Mouse (Mus musculus): Measurements from ENCODE around the gene Pigr. TPM values are rescaled to one million over a fixed set of nuclear protein-coding genes. Genes with fewer than 3 reads are reported as not detected.

Pigr gene
- total and polyA plus RNA-seq, 2 experiments from 2014 or later, result not detected

GRCm38 (mm10) chr1:130804279-130804678 lies 22.2 kb upstream of the Pigr start:
- H3K27me3 ChIP-seq (ENCODE audit: insufficient read depth, low read length), result no peaks in the 10 kb centered on the region
- no peak overlapping the region for H3K4me2 ChIP-seq (ENCODE audit: low read depth)
- no peaks in the 10 kb centered on the region for H3K9me3 ChIP-seq (ENCODE audit: low read length)
- no peak for TF ChIP-seq CTCF (IDR thresholded peaks at IDR 0.05; ENCODE audit: low read depth)
- DNase-seq (no peak), ATAC-seq (no peak)
- H3K36me3 ChIP-seq (ENCODE audit: insufficient read depth), result no peaks in the 10 kb centered on the region
- no peaks in the 10 kb centered on the region for H3K4me1 ChIP-seq (ENCODE audit: insufficient read depth)
- H3K27ac ChIP-seq (ENCODE audit: low read depth, low read length), result no peak overlapping the region
- no peak overlapping the region for H3K4me3 ChIP-seq (ENCODE audit: low read depth, low read length)
- WGBS, result 61% methylated on average over 6 of the region's 6 CpGs
- H3K9ac ChIP-seq, result no peak overlapping the region

- DNase-seq (no peak), ATAC-seq (no peak)
- no peaks in the 10 kb centered on the region for H3K36me3 ChIP-seq (ENCODE audit: insufficient read depth)
- H3K4me1 ChIP-seq (ENCODE audit: insufficient read depth), result no peaks in the 10 kb centered on the region
- no peaks in the 10 kb centered on the region for H3K27me3 ChIP-seq (ENCODE audit: insufficient read depth, low read length)
- WGBS, result 90% methylated on average over 3 of the region's 3 CpGs
- no peak overlapping the region for H3K9ac ChIP-seq
- H3K4me2 ChIP-seq (ENCODE audit: low read depth), result no peak overlapping the region
- no peak for TF ChIP-seq CTCF (IDR thresholded peaks at IDR 0.05; ENCODE audit: low read depth)
- no peak overlapping the region for H3K4me3 ChIP-seq (ENCODE audit: low read depth, low read length)
- H3K9me3 ChIP-seq (ENCODE audit: low read length), result no peaks in the 10 kb centered on the region
- H3K27ac ChIP-seq (ENCODE audit: low read depth, low read length), result no peak overlapping the region
Observed at GRCm38 (mm10) chr1:130810906-130811305, 15.6 kb upstream of the Pigr start.

- Histone ChIP-seq H3K27ac (ENCODE audit: low read depth, low read length) (no peak overlapping the region), H3K4me3 (ENCODE audit: low read depth, low read length) (no peak overlapping the region), H3K36me3 (ENCODE audit: insufficient read depth) (no peaks in the 10 kb centered on the region), H3K9me3 (ENCODE audit: low read length) (no peaks in the 10 kb centered on the region), H3K4me1 (ENCODE audit: insufficient read depth) (no peaks in the 10 kb centered on the region), H3K9ac (no peak overlapping the region), H3K27me3 (ENCODE audit: insufficient read depth, low read length) (no peaks in the 10 kb centered on the region), H3K4me2 (ENCODE audit: low read depth) (no peak overlapping the region)
- ATAC-seq, result no peak
- no peak for TF ChIP-seq CTCF (IDR thresholded peaks at IDR 0.05; ENCODE audit: low read depth)
- 69% methylated on average over 17 of the region's 17 CpGs for WGBS
- no peak for DNase-seq
Observed at GRCm38 (mm10) chr1:130811316-130811715, 15.2 kb upstream of the Pigr start.

GRCm38 (mm10) chr1:130819737-130820136 lies 6.7 kb upstream of the Pigr start:
- no peaks in the 10 kb centered on the region for H3K27me3 ChIP-seq (ENCODE audit: insufficient read depth, low read length)
- no peak for TF ChIP-seq CTCF (IDR thresholded peaks at IDR 0.05; ENCODE audit: low read depth)
- H3K36me3 ChIP-seq (ENCODE audit: insufficient read depth), result no peaks in the 10 kb centered on the region
- WGBS, result 73% methylated on average over 1 of the region's 1 CpGs
- no peak overlapping the region for H3K9ac ChIP-seq
- no peaks in the 10 kb centered on the region for H3K4me1 ChIP-seq (ENCODE audit: insufficient read depth)
- DNase-seq, result no peak
- no peaks in the 10 kb centered on the region for H3K9me3 ChIP-seq (ENCODE audit: low read length)
- no peak overlapping the region for H3K27ac ChIP-seq (ENCODE audit: low read depth, low read length)
- no peak overlapping the region for H3K4me3 ChIP-seq (ENCODE audit: low read depth, low read length)
- ATAC-seq, result no peak
- H3K4me2 ChIP-seq (ENCODE audit: low read depth), result no peak overlapping the region

GRCm38 (mm10) chr1:130820316-130821148 lies 6.0 kb upstream of the Pigr start:
- Histone ChIP-seq H3K4me3 (ENCODE audit: low read depth, low read length) (no peak overlapping the region), H3K27me3 (ENCODE audit: insufficient read depth, low read length) (no peaks in the 10 kb centered on the region), H3K9ac (no peak overlapping the region), H3K4me2 (ENCODE audit: low read depth) (no peak overlapping the region), H3K9me3 (ENCODE audit: low read length) (no peaks in the 10 kb centered on the region), H3K36me3 (ENCODE audit: insufficient read depth) (no peaks in the 10 kb centered on the region), H3K27ac (ENCODE audit: low read depth, low read length) (no peak overlapping the region), H3K4me1 (ENCODE audit: insufficient read depth) (no peaks in the 10 kb centered on the region)
- 84% methylated on average over 7 of the region's 7 CpGs for WGBS
- no peak for TF ChIP-seq CTCF (IDR thresholded peaks at IDR 0.05; ENCODE audit: low read depth)
- ATAC-seq (no peak), DNase-seq (no peak)

- DNase-seq (no peak), ATAC-seq (no peak)
- Histone ChIP-seq H3K4me2 (ENCODE audit: low read depth) (no peak overlapping the region), H3K9ac (no peak overlapping the region), H3K27me3 (ENCODE audit: insufficient read depth, low read length) (no peaks in the 10 kb centered on the region), H3K9me3 (ENCODE audit: low read length) (no peaks in the 10 kb centered on the region), H3K4me3 (ENCODE audit: low read depth, low read length) (no peak overlapping the region), H3K4me1 (ENCODE audit: insufficient read depth) (no peaks in the 10 kb centered on the region), H3K27ac (ENCODE audit: low read depth, low read length) (no peak overlapping the region), H3K36me3 (ENCODE audit: insufficient read depth) (no peaks in the 10 kb centered on the region)
- 89% methylated on average over 2 of the region's 2 CpGs for WGBS
- TF ChIP-seq CTCF (IDR thresholded peaks at IDR 0.05; ENCODE audit: low read depth), result no peak
Observed at GRCm38 (mm10) chr1:130821149-130821471, 5.4 kb upstream of the Pigr start.

GRCm38 (mm10) chr1:130821911-130822625 lies 4.4 kb upstream of the Pigr start:
- H3K4me3 ChIP-seq (ENCODE audit: low read depth, low read length), result no peak overlapping the region
- ATAC-seq, result no peak
- WGBS, result 94% methylated on average over 9 of the region's 9 CpGs

More at GRCm38 (mm10) chr1:130821911-130822625, 4.4 kb upstream of the Pigr start:
- no peak for TF ChIP-seq CTCF (IDR thresholded peaks at IDR 0.05; ENCODE audit: low read depth)
- H3K4me2 ChIP-seq (ENCODE audit: low read depth), result no peak overlapping the region
- H3K27me3 ChIP-seq (ENCODE audit: insufficient read depth, low read length), result no peaks in the 10 kb centered on the region
- no peaks in the 10 kb centered on the region for H3K36me3 ChIP-seq (ENCODE audit: insufficient read depth)
- H3K9ac ChIP-seq, result no peak overlapping the region
- DNase-seq, result no peak
- no peak overlapping the region for H3K27ac ChIP-seq (ENCODE audit: low read depth, low read length)
- no peaks in the 10 kb centered on the region for H3K4me1 ChIP-seq (ENCODE audit: insufficient read depth)
- H3K9me3 ChIP-seq (ENCODE audit: low read length), result no peaks in the 10 kb centered on the region

Data from forebrain, postnatal 0 days (tissue).